Mouse (Mus musculus): ENCODE results near the gene Tacc2. TPM values are rescaled to one million over a fixed set of nuclear protein-coding genes. Genes with fewer than 3 reads are reported as not detected.
"Not testable (repeated sequence)": the region's sequence is repeated elsewhere in the genome, so short reads cannot be mapped to it uniquely, and the experiment has no call there.

Gene Tacc2
- 43.4 and 53.0 TPM in 2 replicates for polyA plus RNA-seq (2011; ENCODE audit: insufficient read length, low read depth, missing spikeins)

DNA sequence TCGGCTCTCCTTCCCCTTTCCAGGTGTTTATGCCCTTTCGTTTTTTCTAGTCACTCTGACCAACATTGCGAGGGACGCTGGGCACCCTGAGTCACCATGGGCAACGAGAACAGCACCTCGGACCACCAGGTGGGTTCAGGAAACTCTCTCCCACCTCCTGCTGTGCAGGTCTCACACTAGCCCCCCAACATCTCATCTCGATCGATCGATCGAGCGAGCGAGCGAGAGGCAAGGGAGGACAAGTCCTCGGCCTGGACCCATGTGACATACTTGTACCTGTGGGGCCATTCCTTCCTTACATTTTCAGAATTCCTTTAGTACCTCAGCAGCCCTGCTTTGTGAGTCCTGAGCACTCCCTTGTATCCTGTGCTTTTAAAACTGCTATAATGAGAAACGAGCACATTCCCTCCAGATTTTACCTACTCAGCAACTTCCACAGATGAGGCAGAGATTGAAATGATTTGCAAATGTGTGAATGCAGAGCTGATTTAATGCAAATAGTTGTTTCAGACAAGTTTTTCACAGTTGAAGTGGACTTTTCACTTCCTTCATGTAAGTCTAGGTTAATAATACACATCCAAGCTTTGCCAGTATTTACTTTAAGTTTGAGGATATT is at the start of gene Tacc2:
Tacc2 (plus strand) TSS at position 51 of the 616 bp plus-strand sequence.
- TF ChIP-seq CTCF (IDR thresholded peaks at IDR 0.05; ENCODE audit: borderline replicate concordance, insufficient read depth, low read length) (no peak), POLR2A (IDR thresholded peaks at IDR 0.05; ENCODE audit: low read depth, low read length) (no peak)
- peak within 1 kb of the TSS; percentile 1; the same call in 1 of the 2 replicates for H3K4me3 ChIP-seq (ENCODE audit: insufficient read depth, low read length)
- H3K27ac ChIP-seq (ENCODE audit: insufficient read depth, low read length), result no peak within 1 kb of the TSS
- 0 out of 2 replicates have a peak, but pooled peaks cover 5% of the 10 kb centered on the region for H3K4me1 ChIP-seq (ENCODE audit: control insufficient read depth, insufficient read depth, low read length)

DNA sequence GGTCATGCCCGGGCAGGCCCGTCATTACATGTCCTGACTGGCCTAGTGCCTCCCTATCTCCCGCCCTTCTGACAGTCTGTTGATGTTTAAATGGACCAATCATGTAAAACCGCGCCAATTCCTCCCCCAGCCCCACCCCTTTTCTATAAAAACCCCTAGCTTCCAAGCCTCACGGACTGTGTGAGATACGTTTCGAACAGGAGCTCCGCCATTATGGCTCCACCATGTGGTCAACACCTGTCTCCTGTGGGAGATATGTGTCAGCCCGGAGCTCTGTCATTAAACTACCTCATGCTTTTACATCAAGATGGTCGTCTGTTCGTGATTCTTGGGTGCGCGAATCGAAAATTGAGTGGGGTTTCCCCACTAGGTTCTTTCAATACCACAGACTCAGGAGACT is 46.1 kb upstream of the Tacc2 start:
- H3K4me3 ChIP-seq (ENCODE audit: insufficient read depth, low read length); H3K27ac ChIP-seq (ENCODE audit: insufficient read depth, low read length); H3K4me1 ChIP-seq (ENCODE audit: control insufficient read depth, insufficient read depth, low read length): not testable (repeated sequence)

DNA sequence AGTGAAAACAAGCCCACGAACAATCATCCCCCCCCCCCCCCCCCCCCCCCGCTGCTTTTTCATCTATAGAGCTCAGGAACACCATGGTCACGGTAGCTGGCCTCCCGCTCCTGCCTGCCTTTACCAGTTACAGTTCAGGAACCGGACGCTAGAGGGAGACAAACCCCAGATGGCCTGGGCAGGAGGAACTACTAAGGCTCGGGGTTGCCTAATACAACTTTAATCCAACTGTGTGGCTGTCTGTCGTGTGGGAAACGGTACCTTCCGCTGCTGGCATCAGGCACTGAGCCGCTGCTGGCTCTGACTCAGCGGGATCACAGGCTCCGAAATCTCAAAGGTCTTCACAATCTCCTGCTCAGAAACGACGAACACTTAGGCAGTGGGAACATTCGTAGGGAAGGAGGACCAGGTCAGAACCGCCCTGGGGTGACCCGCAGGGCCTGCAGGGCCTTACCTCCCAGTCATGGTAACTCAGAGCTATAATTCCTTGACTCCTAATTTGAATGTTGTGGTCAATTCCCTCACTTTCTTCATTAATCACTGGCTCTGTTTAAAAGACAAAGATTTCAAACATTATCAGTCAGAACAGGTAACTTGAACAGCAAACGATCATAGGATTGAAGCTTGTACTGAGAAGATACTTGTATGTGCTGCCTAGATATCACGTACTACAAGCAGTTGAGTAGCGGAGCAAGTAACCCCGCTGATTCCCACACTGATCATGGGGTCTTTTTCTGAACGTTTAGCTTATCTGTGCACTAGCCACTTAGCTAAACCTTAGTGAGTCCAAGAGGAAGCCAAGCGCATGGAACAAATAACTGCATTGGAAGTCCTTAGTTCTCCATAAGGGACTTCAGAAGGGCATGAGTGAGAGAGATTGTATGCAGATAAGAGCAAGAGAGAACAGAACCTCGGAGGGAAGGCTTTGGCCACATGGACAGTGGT is 43.6 kb upstream of the Tacc2 start:
- Histone ChIP-seq H3K4me3 (ENCODE audit: insufficient read depth, low read length) (no peak overlapping the region), H3K27ac (ENCODE audit: insufficient read depth, low read length) (no peak overlapping the region), H3K4me1 (ENCODE audit: control insufficient read depth, insufficient read depth, low read length) (no peaks in the 10 kb centered on the region)
- TF ChIP-seq POLR2A (IDR thresholded peaks at IDR 0.05; ENCODE audit: low read depth, low read length) (no peak), CTCF (IDR thresholded peaks at IDR 0.05; ENCODE audit: borderline replicate concordance, insufficient read depth, low read length) (peak; percentile 88)

DNA sequence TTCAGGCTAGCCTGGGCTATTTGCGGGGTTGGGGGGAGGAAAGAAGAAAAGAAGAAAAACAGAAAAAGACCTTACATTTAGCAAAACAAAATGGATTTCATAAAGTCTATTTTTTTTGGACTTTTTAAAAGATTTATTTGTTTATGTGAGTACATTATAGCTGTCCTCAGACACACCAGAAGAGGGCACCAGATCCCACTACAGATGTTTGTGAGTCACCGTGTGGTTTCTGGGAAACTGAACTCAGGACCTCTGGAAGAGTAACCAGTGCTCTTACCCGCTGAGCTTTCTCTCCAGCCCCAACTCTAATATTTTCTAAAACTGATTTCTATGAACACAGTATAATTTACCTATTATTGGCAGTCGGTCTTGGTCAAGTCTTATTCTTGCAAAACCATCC is 42.1 kb upstream of the Tacc2 start:
- Histone ChIP-seq H3K4me3 (ENCODE audit: insufficient read depth, low read length) (no peak overlapping the region), H3K27ac (ENCODE audit: insufficient read depth, low read length) (no peak overlapping the region), H3K4me1 (ENCODE audit: control insufficient read depth, insufficient read depth, low read length) (no peaks in the 10 kb centered on the region)
- TF ChIP-seq POLR2A (IDR thresholded peaks at IDR 0.05; ENCODE audit: low read depth, low read length), result no peak
- no peak for TF ChIP-seq CTCF (IDR thresholded peaks at IDR 0.05; ENCODE audit: borderline replicate concordance, insufficient read depth, low read length)

DNA sequence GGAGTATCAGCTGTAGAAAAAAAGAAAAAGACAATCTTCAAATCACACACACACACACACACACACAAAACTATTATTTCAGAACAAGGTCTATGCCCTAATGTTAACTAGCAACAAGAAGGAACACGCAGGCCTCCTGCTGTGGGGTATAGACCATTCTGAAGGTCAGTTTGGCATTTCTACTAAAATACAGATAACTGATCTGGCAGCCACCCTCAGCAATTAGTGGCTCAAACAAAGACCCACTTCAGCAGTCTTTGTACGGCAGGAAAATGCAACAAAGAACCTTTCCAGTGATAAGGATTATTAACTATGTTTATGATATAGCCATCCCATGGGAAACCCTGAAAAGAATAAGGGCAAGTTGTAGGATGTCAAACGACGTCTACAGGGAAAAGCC is 40.2 kb upstream of the Tacc2 start:
- TF ChIP-seq POLR2A (IDR thresholded peaks at IDR 0.05; ENCODE audit: low read depth, low read length) (no peak), CTCF (IDR thresholded peaks at IDR 0.05; ENCODE audit: borderline replicate concordance, insufficient read depth, low read length) (no peak)
- Histone ChIP-seq H3K4me3 (ENCODE audit: insufficient read depth, low read length) (no peak overlapping the region), H3K27ac (ENCODE audit: insufficient read depth, low read length) (no peak overlapping the region), H3K4me1 (ENCODE audit: control insufficient read depth, insufficient read depth, low read length) (no peaks in the 10 kb centered on the region)

DNA sequence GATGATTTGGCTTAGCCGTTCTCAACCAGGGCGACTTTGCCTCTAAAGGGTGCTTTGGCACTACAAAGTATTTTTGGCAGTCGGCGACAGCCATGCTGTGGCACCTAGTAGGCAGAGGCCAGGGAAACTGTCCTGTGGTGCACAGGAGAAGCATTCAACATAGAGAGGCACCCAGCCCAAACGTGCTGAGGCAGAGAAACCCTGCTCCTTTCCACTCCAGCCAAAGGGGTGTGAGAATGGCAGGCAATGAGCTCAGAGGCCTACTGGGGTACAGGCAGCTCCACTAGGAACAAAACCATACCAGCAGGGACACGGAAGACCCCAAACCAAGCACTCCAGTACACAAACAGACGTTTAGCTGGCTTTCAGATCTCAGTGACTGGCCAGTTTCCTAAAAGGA is 37.1 kb upstream of the Tacc2 start:
- TF ChIP-seq CTCF (IDR thresholded peaks at IDR 0.05; ENCODE audit: borderline replicate concordance, insufficient read depth, low read length) (no peak), POLR2A (IDR thresholded peaks at IDR 0.05; ENCODE audit: low read depth, low read length) (no peak)
- Histone ChIP-seq H3K27ac (ENCODE audit: insufficient read depth, low read length) (no peak overlapping the region), H3K4me1 (ENCODE audit: control insufficient read depth, insufficient read depth, low read length) (no peaks in the 10 kb centered on the region), H3K4me3 (ENCODE audit: insufficient read depth, low read length) (no peak overlapping the region)

- TF ChIP-seq POLR2A (IDR thresholded peaks at IDR 0.05; ENCODE audit: low read depth, low read length) (no peak), CTCF (IDR thresholded peaks at IDR 0.05; ENCODE audit: borderline replicate concordance, insufficient read depth, low read length) (no peak)
- H3K4me1 ChIP-seq (ENCODE audit: control insufficient read depth, insufficient read depth, low read length), result no peaks in the 10 kb centered on the region
- no peak overlapping the region for H3K4me3 ChIP-seq (ENCODE audit: insufficient read depth, low read length)
- no peak overlapping the region for H3K27ac ChIP-seq (ENCODE audit: insufficient read depth, low read length)
These were observed 34.1 kb upstream of the Tacc2 start for GRCm38 (mm10) chr7:130543181-130543580.

GRCm38 (mm10) chr7:130545401-130545800 is 31.8 kb upstream of the Tacc2 start:
- TF ChIP-seq CTCF (IDR thresholded peaks at IDR 0.05; ENCODE audit: borderline replicate concordance, insufficient read depth, low read length) (no peak), POLR2A (IDR thresholded peaks at IDR 0.05; ENCODE audit: low read depth, low read length) (no peak)
- Histone ChIP-seq H3K4me3 (ENCODE audit: insufficient read depth, low read length) (no peak overlapping the region), H3K27ac (ENCODE audit: insufficient read depth, low read length) (no peak overlapping the region), H3K4me1 (ENCODE audit: control insufficient read depth, insufficient read depth, low read length) (no peaks in the 10 kb centered on the region)

DNA sequence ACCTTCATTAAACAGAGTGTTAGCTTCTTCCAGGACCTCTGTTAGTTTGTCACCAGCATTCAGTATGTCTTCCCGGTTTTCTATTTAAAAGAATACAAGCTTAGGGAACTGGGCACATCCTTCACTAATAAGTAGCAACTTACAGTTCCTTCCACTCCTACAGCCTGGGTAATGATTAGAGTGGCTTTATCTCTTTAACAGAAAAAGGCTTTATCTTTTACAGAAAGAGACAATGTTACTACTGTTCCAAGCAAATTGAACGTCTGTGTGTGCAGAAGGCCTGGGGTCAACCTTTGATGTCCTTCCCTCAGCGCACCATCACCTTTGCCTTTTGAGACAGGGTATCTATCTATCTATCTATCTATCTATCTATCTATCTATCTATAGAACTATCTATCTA is 31.3 kb upstream of the Tacc2 start:
- no peak overlapping the region for H3K27ac ChIP-seq (ENCODE audit: insufficient read depth, low read length)
- peak overlapping the region; percentile 53 for H3K4me3 ChIP-seq (ENCODE audit: insufficient read depth, low read length)
- no peaks in the 10 kb centered on the region for H3K4me1 ChIP-seq (ENCODE audit: control insufficient read depth, insufficient read depth, low read length)
- TF ChIP-seq POLR2A (IDR thresholded peaks at IDR 0.05; ENCODE audit: low read depth, low read length) (no peak), CTCF (IDR thresholded peaks at IDR 0.05; ENCODE audit: borderline replicate concordance, insufficient read depth, low read length) (no peak)

DNA sequence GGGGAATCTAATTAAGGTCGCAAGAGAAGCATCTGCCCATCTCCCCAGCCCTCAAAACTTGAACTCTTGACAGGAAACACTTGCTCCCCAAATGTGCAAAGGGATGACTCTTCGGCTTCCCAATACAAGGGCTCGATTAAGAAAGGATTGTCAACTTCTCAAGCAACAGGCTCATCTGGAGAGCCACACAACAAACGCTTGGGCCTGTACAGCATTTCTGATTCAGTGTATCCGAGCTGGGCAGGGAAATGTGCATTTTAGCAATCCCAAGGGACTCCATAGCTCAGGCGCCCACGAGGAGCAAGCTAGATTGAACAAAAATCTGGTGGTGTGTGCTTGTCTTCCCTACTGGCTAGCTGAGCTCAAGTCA is 30.8 kb upstream of the Tacc2 start:
- no peaks in the 10 kb centered on the region for H3K4me1 ChIP-seq (ENCODE audit: control insufficient read depth, insufficient read depth, low read length)
- TF ChIP-seq POLR2A (IDR thresholded peaks at IDR 0.05; ENCODE audit: low read depth, low read length) (no peak), CTCF (IDR thresholded peaks at IDR 0.05; ENCODE audit: borderline replicate concordance, insufficient read depth, low read length) (no peak)
- H3K27ac ChIP-seq (ENCODE audit: insufficient read depth, low read length), result peak overlapping the region; percentile 71
- peak overlapping the region; percentile 53 for H3K4me3 ChIP-seq (ENCODE audit: insufficient read depth, low read length)

Measured in embryonic fibroblast, embryonic 13.5 days (primary cell).